Mouse (Mus musculus) cortical plate, adult 2 months (tissue): ENCODE data around the gene Kcnn1. TPM values are rescaled to one million over a fixed set of nuclear protein-coding genes. Genes with fewer than 3 reads are reported as not detected.
A peak's percentile ranks its signal among the peaks of the same experiment; 100 is the strongest.

Source experiments
- H3K27ac ChIP-seq: fragments of 200-500 bp; 2 replicates; pipeline ENCODE4 v1.5.1; 2012; ENCODE audit warnings: low read length, control low read depth, inconsistent platforms; ENCODE audit not compliant: insufficient read depth
- H3K4me1 ChIP-seq: fragments of 200-500 bp; 2 replicates; pipeline ENCODE4 v1.6.1; 2011; ENCODE audit warnings: low read length; ENCODE audit not compliant: control insufficient read depth, insufficient read depth
- H3K4me3 ChIP-seq: fragments of 200-500 bp; 2 replicates; pipeline ENCODE4 v1.5.1; 2011; ENCODE audit warnings: mild to moderate bottlenecking, low read length, control low read depth; ENCODE audit not compliant: insufficient read depth
- CTCF ChIP-seq: fragments of 200-500 bp; IDR thresholded peaks from 2 replicates; pipeline ENCODE4 v1.5.1; 2011; ENCODE audit warnings: mild to moderate bottlenecking, control low read depth, low read length; ENCODE audit not compliant: insufficient read depth; ENCODE audit errors: extremely low read depth
- POLR2A ChIP-seq: fragments of 200-500 bp; IDR thresholded peaks from 2 replicates; pipeline ENCODE4 v1.6.1; 2011; ENCODE audit warnings: mild to moderate bottlenecking, low read length, control low read depth; ENCODE audit not compliant: insufficient read depth; ENCODE audit errors: extremely low read depth
- polyA plus RNA-seq: library from polyadenylated mRNA; depleted of rRNA; stranded (reverse); fragments of >200 nt; gene quantifications from 2 replicates; pipeline ENCODE4 v1.2.3, GENCODE M21; 2012

Gene Kcnn1
- polyA plus RNA-seq, 1 experiment = 30.2 TPM

DNA sequence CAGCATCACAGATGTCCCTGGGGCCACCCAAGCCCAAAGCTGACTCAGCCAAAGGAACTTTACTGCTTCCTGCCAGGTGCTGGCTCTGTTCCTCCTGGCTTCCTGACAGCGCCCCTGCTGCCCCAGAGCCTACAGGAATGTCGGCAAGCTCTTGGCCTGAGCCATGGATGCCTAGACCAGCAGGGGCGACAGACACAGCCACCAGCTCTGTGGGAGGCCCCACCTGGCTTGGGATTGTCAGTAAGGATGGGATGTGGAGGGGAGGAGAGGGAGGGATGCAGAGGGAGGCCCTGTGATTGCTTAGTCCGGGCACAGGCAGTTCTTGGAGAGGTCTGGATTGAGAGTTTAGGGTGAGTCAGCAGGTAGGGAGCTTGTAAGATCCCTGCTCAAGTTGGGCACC lies 17.1 kb upstream of the Kcnn1 start:
- H3K4me3 ChIP-seq = no peak overlapping the region
- no peak for TF ChIP-seq CTCF
- no peak for TF ChIP-seq POLR2A
- H3K27ac ChIP-seq = peak overlapping the region; percentile 67; the same call in 1 of the 2 replicates

DNA sequence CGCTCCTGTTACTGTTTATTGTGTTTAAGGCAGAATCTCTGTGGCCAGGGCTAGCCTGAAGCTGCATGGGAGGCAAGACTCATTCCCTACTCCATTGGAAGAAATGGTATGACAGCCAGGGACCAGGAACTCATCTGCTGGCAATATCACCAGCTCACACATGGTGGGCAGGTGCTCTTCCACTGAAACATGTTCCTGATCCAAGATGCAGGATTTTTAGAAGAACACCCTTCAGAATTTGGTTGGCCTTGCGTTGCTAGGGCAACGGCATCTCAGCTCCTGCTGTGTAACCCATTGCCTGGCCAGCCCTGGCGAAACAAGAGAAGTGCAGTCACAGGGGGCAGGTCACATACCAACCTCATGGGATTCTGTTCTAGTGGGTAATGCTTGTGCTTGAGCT lies 16.4 kb upstream of the Kcnn1 start:
- Histone ChIP-seq H3K4me1 (no peaks in the 10 kb centered on the region), H3K27ac (no peak overlapping the region), H3K4me3 (no peak overlapping the region)
- TF ChIP-seq POLR2A = no peak
- TF ChIP-seq CTCF = no peak

More for the DNA sequence above, 17.1 kb upstream of the Kcnn1 start:
- no peaks in the 10 kb centered on the region for H3K4me1 ChIP-seq

DNA sequence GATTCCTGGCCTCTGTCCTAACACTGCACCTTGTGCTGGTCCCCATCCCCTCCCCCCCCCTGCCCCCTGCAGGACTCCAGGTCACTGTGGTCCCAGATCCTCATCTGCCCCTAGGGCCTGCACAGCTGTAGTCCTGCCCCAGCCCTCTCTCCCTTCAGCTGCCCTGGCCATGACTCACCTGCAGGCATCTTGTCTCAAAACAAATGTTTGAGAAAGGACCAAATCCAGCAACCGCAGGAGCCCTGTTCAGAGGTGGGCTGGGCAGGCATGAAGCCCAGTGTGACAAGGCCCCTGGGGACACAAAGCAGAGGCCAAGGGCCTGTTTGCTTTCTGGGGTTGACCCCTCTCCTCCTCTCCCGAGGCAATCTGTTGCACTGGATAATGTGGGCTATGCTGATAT lies 15.1 kb upstream of the Kcnn1 start:
- no peak overlapping the region for H3K4me3 ChIP-seq
- TF ChIP-seq CTCF = no peak
- no peak for TF ChIP-seq POLR2A
- H3K4me1 ChIP-seq = no peaks in the 10 kb centered on the region
- H3K27ac ChIP-seq = no peak overlapping the region

DNA sequence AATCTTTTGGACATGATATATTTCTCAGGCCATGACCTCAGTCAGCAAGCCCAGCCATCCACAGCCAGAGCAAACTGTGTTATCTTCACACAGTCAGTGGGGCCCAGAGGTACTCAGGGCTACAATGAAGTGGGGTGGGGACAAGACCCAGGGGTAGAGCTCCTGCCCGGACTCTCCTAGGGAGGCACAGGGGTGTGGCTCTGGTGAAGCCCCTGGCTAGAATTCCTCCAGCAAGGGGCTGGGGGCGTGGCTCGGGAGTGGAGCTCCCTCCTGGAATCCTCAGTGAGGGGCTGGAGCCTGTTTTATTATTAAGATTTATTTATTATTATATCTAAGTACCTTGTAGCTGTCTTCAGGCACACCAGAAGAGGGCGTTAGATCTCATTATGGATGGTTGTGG lies 13.3 kb upstream of the Kcnn1 start:
- no peak overlapping the region for H3K4me3 ChIP-seq
- TF ChIP-seq CTCF (no peak), POLR2A (no peak)
- H3K27ac ChIP-seq = no peak overlapping the region

DNA sequence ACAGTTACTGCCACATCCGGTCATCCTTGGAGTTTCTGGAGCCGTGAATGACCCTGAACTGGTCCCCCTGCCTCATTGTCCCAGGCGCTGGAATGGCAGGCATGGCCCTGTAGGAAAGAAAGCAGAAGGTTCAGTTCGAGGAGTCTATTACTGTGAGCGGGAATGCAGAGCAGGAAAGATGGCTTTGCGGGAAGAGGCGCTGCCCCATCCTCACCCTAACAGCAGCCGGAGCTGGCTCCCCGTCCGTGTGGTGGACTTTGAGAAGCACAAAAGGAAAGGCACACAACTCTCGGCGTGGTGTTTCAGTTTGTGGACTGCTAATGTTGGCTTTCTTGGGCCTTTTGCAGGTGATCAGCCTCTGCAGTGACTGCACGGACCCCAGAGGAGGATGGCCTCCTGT lies 11.4 kb upstream of the Kcnn1 start:
- no peak overlapping the region for H3K4me3 ChIP-seq
- TF ChIP-seq CTCF (no peak), POLR2A (no peak)
- H3K27ac ChIP-seq = no peak overlapping the region
- H3K4me1 ChIP-seq = no peaks in the 10 kb centered on the region

More for the DNA sequence above, 13.3 kb upstream of the Kcnn1 start:
- H3K4me1 ChIP-seq = no peaks in the 10 kb centered on the region

DNA sequence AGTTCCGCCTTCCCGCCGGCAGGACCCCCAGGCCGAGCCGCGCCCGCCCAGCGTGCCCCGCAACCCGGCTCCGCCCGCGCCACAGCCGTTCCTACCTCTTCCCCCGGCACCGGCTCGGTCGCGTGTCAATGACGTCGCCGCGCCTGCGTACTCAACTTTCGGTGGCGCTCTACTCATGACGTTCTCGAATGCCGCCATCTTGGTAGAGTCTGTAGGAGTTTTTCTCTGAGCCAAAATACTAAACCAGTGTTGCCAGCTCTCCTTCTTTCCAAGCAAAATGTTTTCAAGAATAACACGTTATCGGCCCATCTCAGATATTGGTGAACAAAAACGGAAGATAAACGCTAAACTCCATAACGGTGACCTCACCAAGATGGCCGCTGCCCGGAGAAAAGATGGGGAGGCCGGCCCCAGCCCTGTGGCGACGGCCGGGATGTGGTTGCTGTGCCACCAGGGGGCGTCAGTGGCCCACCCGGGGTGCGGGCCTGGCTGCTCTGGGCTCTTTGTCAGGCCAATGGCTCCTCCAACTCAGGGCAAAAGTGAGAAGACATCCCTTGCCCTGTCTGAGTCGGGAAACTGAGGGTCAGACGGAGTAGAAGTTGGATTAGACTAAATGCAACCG lies 10.4 kb upstream of the Kcnn1 start, which contains the start of gene Ccdc124:
Ccdc124 (minus strand) TSS at position 572 of the 622 bp plus-strand sequence.
- H3K27ac ChIP-seq = peak within 1 kb of the TSS; percentile 89; the same call in 1 of the 2 replicates
- TF ChIP-seq POLR2A (peak; percentile 75), CTCF (peak; percentile 57)
- peak within 1 kb of the TSS; percentile 71 for H3K4me3 ChIP-seq
- no peaks in the 10 kb centered on the region for H3K4me1 ChIP-seq

DNA sequence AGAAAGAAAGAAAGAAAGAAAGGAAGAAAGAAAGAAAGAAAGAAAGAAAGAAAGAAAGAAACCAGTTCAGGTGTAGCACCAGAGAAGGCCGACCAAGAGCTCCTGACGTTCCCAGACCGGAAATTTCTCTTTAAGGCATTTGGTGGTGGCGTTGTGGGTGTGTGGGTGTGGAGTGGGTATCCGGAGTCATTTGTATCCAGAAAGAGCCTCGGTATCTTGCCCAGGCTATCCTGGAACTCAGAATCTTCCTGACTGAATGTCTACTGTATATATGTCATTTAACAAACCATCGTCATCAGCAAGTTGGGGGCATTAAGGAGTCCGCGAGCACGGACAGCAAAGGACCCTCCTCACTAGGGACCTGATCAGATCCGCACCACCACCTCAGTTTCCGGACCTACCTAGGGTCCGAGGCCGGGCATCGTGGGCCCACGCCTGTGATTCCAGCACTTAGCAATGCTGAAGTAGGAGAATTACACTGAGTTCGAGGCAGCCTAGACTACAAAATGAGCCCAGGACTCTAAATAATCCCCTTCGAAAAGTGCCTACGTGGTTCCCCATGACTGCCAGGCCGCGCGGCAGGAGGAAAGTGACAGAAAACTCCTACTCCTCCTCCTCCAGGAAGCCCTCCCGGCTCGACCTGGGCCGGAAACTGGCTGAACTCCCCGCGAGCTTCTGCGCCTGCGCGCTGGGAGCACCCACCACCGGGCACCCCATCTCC lies 9.7 kb upstream of the Kcnn1 start:
- TF ChIP-seq CTCF (no peak), POLR2A (no peak)
- H3K4me1 ChIP-seq = no peaks in the 10 kb centered on the region
- H3K27ac ChIP-seq = peak overlapping the region; percentile 31; the same call in 1 of the 2 replicates
- peak overlapping the region; percentile 71 for H3K4me3 ChIP-seq

DNA sequence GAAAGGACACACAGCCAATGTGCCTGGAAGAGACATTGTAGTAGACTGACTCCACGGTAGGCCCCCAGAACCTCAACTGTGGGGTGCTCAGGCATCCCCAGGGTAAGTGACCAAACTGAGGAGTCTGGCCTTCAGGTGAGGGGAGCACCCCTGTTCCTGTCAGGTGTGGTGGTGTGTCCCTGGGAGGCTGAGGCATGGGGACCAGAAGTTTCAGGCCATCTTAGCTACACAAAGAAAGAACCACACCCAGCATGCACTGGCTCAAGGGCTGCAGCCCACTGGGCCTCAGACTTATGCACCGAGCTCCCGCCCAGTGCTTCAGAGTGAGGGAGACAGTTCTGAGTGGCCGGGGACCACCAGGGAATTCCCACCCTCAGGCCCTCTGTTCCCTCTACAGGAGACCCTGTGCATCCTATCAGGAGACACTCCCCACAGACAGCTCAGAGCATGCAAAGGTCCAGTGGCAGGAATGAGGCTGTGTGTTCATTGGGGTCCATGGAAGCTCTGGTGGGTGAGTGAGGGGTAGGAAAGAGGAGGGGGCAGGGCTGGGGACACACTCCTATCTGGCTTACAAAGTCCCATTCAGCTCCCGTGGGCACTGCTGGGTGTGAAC lies 8.2 kb upstream of the Kcnn1 start:
- no peak overlapping the region for H3K4me3 ChIP-seq
- no peaks in the 10 kb centered on the region for H3K4me1 ChIP-seq
- TF ChIP-seq POLR2A (no peak), CTCF (no peak)
- no peak overlapping the region for H3K27ac ChIP-seq

DNA sequence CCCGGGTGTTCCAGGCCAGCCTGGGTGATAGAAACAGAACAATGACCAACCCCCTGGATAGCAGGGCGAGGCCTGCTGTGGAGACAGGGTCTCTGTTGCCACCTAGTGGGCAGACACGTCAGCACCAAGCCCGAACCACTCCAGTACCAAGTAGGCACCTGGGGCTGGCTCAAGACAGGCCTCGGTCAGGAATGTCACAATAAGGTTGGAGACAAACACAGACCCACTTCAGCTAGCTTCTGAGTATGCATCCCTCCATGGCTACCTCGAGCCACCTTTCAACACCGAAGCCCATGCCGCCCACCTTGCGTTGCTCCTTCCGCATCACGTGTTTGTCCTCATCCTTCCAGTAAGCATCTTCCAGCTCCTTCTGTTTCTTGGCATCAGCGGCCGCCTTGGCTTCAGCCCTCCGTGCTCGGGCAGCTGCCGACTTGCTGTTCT lies 6.6 kb upstream of the Kcnn1 start:
- no peak for TF ChIP-seq POLR2A
- TF ChIP-seq CTCF = peak; percentile 88
- Histone ChIP-seq H3K4me3 (no peak overlapping the region), H3K4me1 (no peaks in the 10 kb centered on the region; the same call in 1 of the 2 replicates), H3K27ac (no peak overlapping the region)
